Comparison of ENCODE assay signal across 9 mouse cellular contexts in genomic region chr2:32750887-32751664, GRCm38 (mm10). TPM values are rescaled to one million over a fixed set of nuclear protein-coding genes. Genes with fewer than 3 reads are reported as not detected.
DNase-seq lines count a peak whose midpoint lies in the region; ATAC-seq and TF ChIP-seq lines count a peak whose summit lies in the region.
"Had no signal": no experiment of that assay in that cellular context is flagged by ENCODE, and none has a peak within 500 bp of the region (broad histone marks: within the 10 kb centered on the region; RNA-seq: fewer than 3 reads in every experiment).

No protein-coding gene starts in this region.

- intact Hi-C loops in left cerebral cortex, postnatal 4 days (cut with DNase I): no loop called here
- intact Hi-C loops in left cerebral cortex, postnatal 10 days (cut with DNase I): no loop called here
- intact Hi-C loops in left cerebral cortex, adult 2 months (cut with DNase I): no loop called here

- 21% methylated on average over 31 of the region's 31 CpGs for WGBS in heart, embryonic 13.5 days

- H3K9ac ChIP-seq in heart, embryonic 13.5 days: peak overlapping the region; percentile 74

- H3K27ac ChIP-seq in heart, embryonic 13.5 days (replicated peaks): peak overlapping the region; percentile 43; the same call in 1 of the 2 replicates
- no peak overlapping the region for H3K27ac ChIP-seq in left cerebral cortex, adult 2 months

- H3K4me3 ChIP-seq in heart, embryonic 13.5 days: peak overlapping the region; percentile 54
- H3K4me3 ChIP-seq in left cerebral cortex, adult 2 months: no peak overlapping the region

- H3K27me3 ChIP-seq in heart, embryonic 13.5 days (replicated peaks): 0 out of 2 replicates have a peak, but pooled peaks cover 4% of the 10 kb centered on the region

- H3K9me3 ChIP-seq in heart, embryonic 13.5 days: no peaks in the 10 kb centered on the region

- peak; percentile 70 for ATAC-seq in heart, embryonic 13.5 days (ENCODE audit: extremely low read depth, insufficient number of reproducible peaks, low FRiP score, low TSS enrichment)

- H3K36me3 ChIP-seq in heart, embryonic 13.5 days: peaks cover 83% of the 10 kb centered on the region

- peaks cover 9% of the 10 kb centered on the region for H3K4me1 ChIP-seq in heart, embryonic 13.5 days

- TF ChIP-seq CTCF in left cerebral cortex, adult 2 months (IDR thresholded peaks at IDR 0.05): no peak

- peak overlapping the region; percentile 65 for H3K4me2 ChIP-seq in heart, embryonic 13.5 days

- DNase-seq in left cerebral cortex, postnatal 4 days: peak; percentile 56
- no peak for DNase-seq in left cerebral cortex, postnatal 10 days (ENCODE audit: extremely low spot score in 1 of 2, low spot score in 2 of 2)
- DNase-seq in kidney, postnatal 14 days: peak; percentile 87
- peak; percentile 86 for DNase-seq in lung, postnatal 36 days
- peak; percentile 73 for DNase-seq in testis, postnatal 10 days (ENCODE audit: low spot score)
- DNase-seq in left cerebral cortex, adult 2 months (ENCODE audit: extremely low spot score in 1 of 2, low spot score in 2 of 2): no peak
- no peak for DNase-seq in left cerebral cortex, adult 18-20 months (ENCODE audit: low spot score in 2 of 2)

RNA-seq across cellular contexts. Expression of gene Tor2a, which starts 6.0 kb away (rescaled TPM):
- 10 to 100 TPM; 29.3 to 30.5 TPM for total RNA-seq in left cerebral cortex, postnatal 4 days (2021)
- 10 to 100 TPM; 28.6 to 28.9 TPM for total RNA-seq in left cerebral cortex, postnatal 10 days (2021)
- polyA plus RNA-seq in heart, embryonic 13.5 days (2015; fragmentation: Nextera tagmentation; extraction: Ambion mirVana): 37.0 and 40.0 TPM in 2 replicates
- 10 to 100 TPM; 30.4 to 30.7 TPM for total RNA-seq in left cerebral cortex, adult 2 months (2021)
- 10 to 100 TPM; 28.7 to 34.3 TPM for total RNA-seq in left cerebral cortex, adult 18-20 months (2021)

RNA-seq across cellular contexts. Expression of gene 6330409D20Rik, which starts 10.3 kb away (rescaled TPM):
- 1 to 10 TPM; 3.0 to 3.2 TPM for total RNA-seq in left cerebral cortex, postnatal 4 days (2021)
- total RNA-seq in left cerebral cortex, postnatal 10 days (2021): 1 to 10 TPM; 2.3 to 2.9 TPM
- polyA plus RNA-seq in heart, embryonic 13.5 days (2015; fragmentation: Nextera tagmentation; extraction: Ambion mirVana): 0.18 and 0.28 TPM in 2 replicates
- total RNA-seq in left cerebral cortex, adult 2 months (2021): 1 to 10 TPM; 1.6 to 2.2 TPM
- 1 to 10 TPM; 2.2 to 2.8 TPM for total RNA-seq in left cerebral cortex, adult 18-20 months (2021)
- total RNA-seq: heart, postnatal 36 days had no signal

RNA-seq across cellular contexts. Expression of gene Ttc16, which starts 24.4 kb away (rescaled TPM):
- total RNA-seq in left cerebral cortex, postnatal 4 days (2021): under 1 TPM; 0.42 to 0.66 TPM
- total RNA-seq in left cerebral cortex, postnatal 10 days (2021): under 1 TPM; 0.22 to 0.36 TPM
- 0.11 and 0.17 TPM in 2 replicates for polyA plus RNA-seq in heart, embryonic 13.5 days (2015; fragmentation: Nextera tagmentation; extraction: Ambion mirVana)
- total RNA-seq in left cerebral cortex, adult 2 months (2021): under 1 TPM; 0.40 to 0.52 TPM
- total RNA-seq in left cerebral cortex, adult 18-20 months (2021): 1 to 10 TPM in 1 of 2 experiments, under 1 TPM in 1; 0.88 to 1.0 TPM

RNA-seq across cellular contexts. Expression of gene Ptrh1, which starts 24.5 kb away (rescaled TPM):
- 10 to 100 TPM in 1 of 2 experiments, 1 to 10 TPM in 1; 6.5 to 11.2 TPM for total RNA-seq in left cerebral cortex, postnatal 4 days (2021)
- total RNA-seq in left cerebral cortex, postnatal 10 days (2021): 10 to 100 TPM in 1 of 2 experiments, 1 to 10 TPM in 1; 8.4 to 10.3 TPM
- polyA plus RNA-seq in heart, embryonic 13.5 days (2015; fragmentation: Nextera tagmentation; extraction: Ambion mirVana): 3.9 and 4.4 TPM in 2 replicates
- 1 to 10 TPM; 7.9 to 9.3 TPM for total RNA-seq in left cerebral cortex, adult 2 months (2021)
- 10 to 100 TPM in 1 of 2 experiments, 1 to 10 TPM in 1; 8.1 to 10.2 TPM for total RNA-seq in left cerebral cortex, adult 18-20 months (2021)

RNA-seq across cellular contexts. Expression of gene Sh2d3c, which starts 30.2 kb away (rescaled TPM):
- total RNA-seq in left cerebral cortex, postnatal 4 days (2021): 10 to 100 TPM; 33.1 to 37.2 TPM
- total RNA-seq in left cerebral cortex, postnatal 10 days (2021): 10 to 100 TPM; 33.0 to 37.3 TPM
- polyA plus RNA-seq in heart, embryonic 13.5 days (2015; fragmentation: Nextera tagmentation; extraction: Ambion mirVana): 33.0 and 34.1 TPM in 2 replicates
- 10 to 100 TPM; 31.1 to 42.5 TPM for total RNA-seq in left cerebral cortex, adult 2 months (2021)
- total RNA-seq in left cerebral cortex, adult 18-20 months (2021): 10 to 100 TPM; 27.9 to 35.5 TPM

Comparison
In these comparisons a context has a peak if more than half of its experiments do, and no peak if none do; other contexts are left out.
1. DNase-seq: peak in left cerebral cortex, postnatal 4 days (single experiment), kidney, postnatal 14 days (single experiment), lung, postnatal 36 days (single experiment) and testis, postnatal 10 days (single experiment); none in left cerebral cortex, postnatal 10 days (0 of 2), left cerebral cortex, adult 2 months (0 of 2) and left cerebral cortex, adult 18-20 months (0 of 2).